Mouse (Mus musculus) C2C12 (cell line): Measurements from ENCODE around the gene Ano1. TPM values are rescaled to one million over a fixed set of nuclear protein-coding genes. Genes with fewer than 3 reads are reported as not detected.
A peak's percentile ranks its signal among the peaks of the same experiment; 100 is the strongest.

Experiments used
- H3K27me3 ChIP-seq: one replicate; pipeline ENCODE4 v1.6.1; 2011; ENCODE audit not compliant: control insufficient read depth, insufficient read depth, insufficient read length
- H3K36me3 ChIP-seq: one replicate; pipeline ENCODE4 v1.6.1; 2011; ENCODE audit not compliant: control insufficient read depth, insufficient read depth
- H3K4me3 ChIP-seq: one replicate; pipeline ENCODE4 v1.5.1; 2011; ENCODE audit warnings: mild to moderate bottlenecking, control low read depth; ENCODE audit not compliant: poor library complexity, insufficient read depth, severe bottlenecking
- H3K79me2 ChIP-seq: one replicate; pipeline ENCODE4 v1.6.1; 2011; ENCODE audit not compliant: control insufficient read depth, insufficient read depth
- H3K79me3 ChIP-seq: one replicate; pipeline ENCODE4 v1.6.1; 2011; ENCODE audit warnings: low read depth, control low read depth
- H3ac ChIP-seq: one replicate; pipeline ENCODE3; 2011; ENCODE audit warnings: low read depth; ENCODE audit not compliant: control insufficient read depth, insufficient read length
- CEBPB ChIP-seq: IDR thresholded peaks from one replicate; pipeline ENCODE4 v1.6.1; 2011; ENCODE audit warnings: low read depth, mild to moderate bottlenecking, control low read depth, moderate library complexity
- CTCF ChIP-seq: IDR thresholded peaks from one replicate; pipeline ENCODE4 v1.5.1; 2011; ENCODE audit not compliant: control insufficient read depth, insufficient read depth, insufficient read length
- FOSL1 ChIP-seq: IDR thresholded peaks from one replicate; pipeline ENCODE4 v1.8.0; 2011; ENCODE audit warnings: mild to moderate bottlenecking, low read length; ENCODE audit not compliant: poor library complexity, insufficient read depth, severe bottlenecking
- MAX ChIP-seq: IDR thresholded peaks from one replicate; pipeline ENCODE4 v1.6.1; 2011; ENCODE audit warnings: mild to moderate bottlenecking, control low read depth
- MYOD1 ChIP-seq: IDR thresholded peaks from one replicate; pipeline ENCODE4 v1.6.1; 2011; ENCODE audit warnings: low read depth; ENCODE audit not compliant: control insufficient read depth, insufficient read length
- MYOG ChIP-seq: IDR thresholded peaks from one replicate; pipeline ENCODE4 v1.6.1; 2011; ENCODE audit not compliant: control insufficient read depth, insufficient read length; ENCODE audit errors: extremely low read depth
- USF1 ChIP-seq: IDR thresholded peaks from one replicate; pipeline ENCODE4 v1.6.1; 2011; ENCODE audit warnings: low read depth, mild to moderate bottlenecking, control low read depth, moderate library complexity
- polyA plus RNA-seq: library from polyadenylated mRNA; unstranded; fragments of >200 nt; fragmentation: generic; extraction: Trizol; gene quantifications from one replicate; pipeline ENCODE4 v1.2.1, GENCODE M21; 2012; ENCODE audit warnings: missing spikeins

The Ano1 gene
- polyA plus RNA-seq, 1 experiment, result 2.7 TPM

DNA sequence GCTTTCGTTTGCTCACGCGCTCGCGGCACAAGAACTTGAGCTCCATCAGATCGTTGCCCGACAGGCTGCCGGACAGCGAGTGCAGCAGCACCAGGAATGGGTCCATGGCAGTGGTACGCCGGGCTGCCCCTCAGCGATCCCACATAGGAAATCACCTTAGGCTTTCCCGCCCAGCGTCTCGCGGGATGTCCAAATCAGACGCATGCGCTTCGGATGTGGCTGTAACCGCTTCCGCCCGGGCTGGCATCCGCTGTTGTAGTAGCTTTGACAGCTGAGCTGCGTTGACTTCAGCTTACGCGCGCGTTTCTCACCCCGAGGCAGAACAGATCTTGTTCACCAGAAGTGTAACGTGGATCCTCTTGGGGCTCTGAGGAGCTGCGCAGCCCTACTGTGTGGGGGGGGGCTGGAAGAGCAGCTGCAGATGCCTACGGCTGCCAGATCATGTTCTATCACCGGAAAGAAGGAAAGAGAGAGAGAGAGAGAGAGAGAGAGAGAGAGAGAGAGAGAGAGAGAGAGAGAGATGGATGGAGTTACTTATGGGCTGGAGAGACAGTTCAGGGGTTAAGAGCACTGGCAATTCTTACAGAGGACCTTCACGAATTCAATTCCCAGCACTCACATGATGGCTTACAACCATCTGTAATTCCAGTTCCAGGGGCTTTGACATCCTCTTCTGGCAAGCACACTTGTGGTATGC, 169.3 kb downstream of the Ano1 start, which contains the start of gene Fadd:
TSS of gene Fadd (minus strand) at position 180 of the 697 bp plus-strand sequence.
- TF ChIP-seq MAX (peak; percentile 65), MYOG (no peak)
- H3K27me3 ChIP-seq, result no peaks in the 10 kb centered on the region
- peaks cover 15% of the 10 kb centered on the region for H3K36me3 ChIP-seq
- H3K4me3 ChIP-seq, result peak within 1 kb of the TSS; percentile 59
- peaks cover 14% of the 10 kb centered on the region for H3K79me2 ChIP-seq
- peaks cover 8% of the 10 kb centered on the region for H3K79me3 ChIP-seq
- peak within 1 kb of the TSS; percentile 85 for H3ac ChIP-seq

DNA sequence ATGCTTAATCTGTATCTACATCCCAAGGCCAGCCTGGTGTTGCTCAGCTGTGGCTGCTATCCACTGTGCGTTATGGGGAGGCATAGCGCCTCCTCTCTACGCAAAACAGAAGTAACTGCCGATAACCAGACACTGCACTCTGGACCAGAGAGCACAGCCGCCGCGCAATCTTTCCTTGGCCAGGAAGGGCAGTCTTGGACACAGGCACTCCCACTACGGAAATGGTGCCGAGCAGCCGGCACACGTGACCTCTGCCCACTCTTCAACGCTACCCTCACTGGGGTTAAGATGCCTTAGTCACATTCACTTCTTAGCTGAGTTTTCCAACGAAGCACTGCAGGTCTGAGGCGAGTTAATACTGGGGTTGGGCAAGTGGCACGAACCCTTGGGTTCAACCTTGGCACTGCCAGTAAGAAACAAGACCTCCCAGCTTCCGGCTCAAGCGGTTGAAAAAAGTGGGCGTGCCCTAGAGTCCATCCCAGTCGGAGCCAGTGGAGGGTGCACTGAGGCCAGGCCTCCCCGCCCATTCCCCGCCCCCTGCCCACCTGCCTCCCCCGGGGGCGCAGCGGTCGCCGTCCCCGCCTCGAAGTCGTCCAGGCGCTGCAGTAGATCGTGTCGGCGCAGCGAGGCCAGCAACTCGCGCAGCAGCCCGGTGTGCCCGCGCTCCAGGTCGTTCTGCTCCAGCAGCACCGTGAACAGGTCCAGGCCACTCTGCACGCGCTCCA, 170.1 kb downstream of the Ano1 start:
- Histone ChIP-seq H3K27me3 (no peaks in the 10 kb centered on the region), H3K79me2 (peaks cover 14% of the 10 kb centered on the region), H3ac (peak overlapping the region; percentile 85), H3K79me3 (peaks cover 8% of the 10 kb centered on the region), H3K36me3 (peaks cover 15% of the 10 kb centered on the region), H3K4me3 (peak overlapping the region; percentile 59)
- TF ChIP-seq FOSL1 (no peak), MYOD1 (no peak), CTCF (peak; percentile 72), MYOG (no peak), CEBPB (no peak), MAX (no peak), USF1 (peak; percentile 98)

DNA sequence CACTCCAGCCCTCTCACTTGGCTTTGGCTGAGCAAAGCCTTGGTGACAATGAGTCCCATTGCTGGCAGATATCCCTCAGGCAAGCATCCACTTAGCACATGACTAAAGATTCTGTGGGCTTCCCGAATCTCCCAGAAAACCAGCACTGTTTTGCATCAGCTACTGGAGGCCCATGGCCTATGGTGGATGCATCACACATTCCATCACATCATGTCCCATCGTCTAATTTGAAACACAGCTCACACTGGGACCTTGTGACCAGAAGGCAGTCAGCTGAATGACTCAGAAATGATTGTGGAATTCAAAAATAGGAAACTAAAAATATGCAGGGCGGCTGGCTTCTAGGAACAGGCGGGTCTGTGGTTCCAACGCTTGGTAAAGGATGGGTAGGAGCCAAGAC, 173.9 kb downstream of the Ano1 start:
- H3K79me2 ChIP-seq, result peaks cover 14% of the 10 kb centered on the region
- H3ac ChIP-seq, result no peak overlapping the region
- H3K36me3 ChIP-seq, result peaks cover 15% of the 10 kb centered on the region
- H3K4me3 ChIP-seq, result no peak overlapping the region
- no peak for TF ChIP-seq FOSL1
- no peak for TF ChIP-seq MYOD1
- no peak for TF ChIP-seq CTCF
- peak; percentile 47 for TF ChIP-seq USF1
- TF ChIP-seq MAX, result peak; percentile 42
- peaks cover 8% of the 10 kb centered on the region for H3K79me3 ChIP-seq
- H3K27me3 ChIP-seq, result no peaks in the 10 kb centered on the region

DNA sequence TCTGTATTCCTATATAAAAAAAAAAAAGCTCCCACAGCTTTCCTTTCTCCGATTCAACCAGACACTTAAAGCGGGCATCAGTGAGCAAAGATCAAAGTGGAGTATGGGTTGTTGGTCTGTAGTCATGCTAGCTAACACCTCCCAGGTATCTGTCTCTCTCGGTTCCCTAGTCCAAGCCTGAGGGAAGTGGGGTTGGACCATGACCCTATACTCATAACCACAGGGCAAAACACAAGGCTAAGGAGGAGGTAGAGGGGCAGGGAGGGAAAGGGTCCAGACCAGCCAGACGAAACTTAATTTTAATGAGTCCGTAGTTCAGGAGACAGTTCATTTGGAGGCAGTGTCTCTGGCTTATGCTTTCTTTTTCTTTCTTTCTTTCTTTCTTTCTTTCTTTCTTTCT, 179.5 kb downstream of the Ano1 start:
- Histone ChIP-seq H3ac (no peak overlapping the region), H3K36me3 (no peaks in the 10 kb centered on the region), H3K4me3 (no peak overlapping the region), H3K79me3 (no peaks in the 10 kb centered on the region), H3K27me3 (no peaks in the 10 kb centered on the region), H3K79me2 (no peaks in the 10 kb centered on the region)
- no peak for TF ChIP-seq FOSL1

DNA sequence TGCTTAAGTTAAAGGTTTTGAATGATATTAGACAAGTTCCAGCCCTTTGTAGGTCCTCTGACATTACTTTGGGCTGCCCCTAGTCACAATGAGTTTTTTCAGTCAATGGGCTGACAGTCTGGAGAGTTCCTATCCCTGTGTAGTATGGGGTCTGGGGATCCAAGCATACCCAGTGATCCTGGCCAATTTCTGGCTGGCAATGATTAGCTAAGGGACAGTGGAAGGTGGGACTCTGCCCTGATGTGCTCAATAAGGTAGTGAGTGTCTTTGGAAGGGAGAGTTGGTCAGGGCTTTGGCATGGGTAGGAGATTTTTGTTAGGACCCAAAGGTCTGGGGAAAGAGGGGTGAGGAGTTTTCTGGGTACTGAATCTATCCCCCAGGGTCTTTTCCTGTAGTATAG, 180.2 kb downstream of the Ano1 start:
- no peak for TF ChIP-seq CEBPB
- TF ChIP-seq USF1, result no peak
- TF ChIP-seq CTCF, result no peak
- TF ChIP-seq MAX, result no peak
- no peak for TF ChIP-seq MYOD1
- Histone ChIP-seq H3K27me3 (no peaks in the 10 kb centered on the region), H3K36me3 (no peaks in the 10 kb centered on the region), H3K4me3 (no peak overlapping the region), H3K79me2 (no peaks in the 10 kb centered on the region), H3K79me3 (no peaks in the 10 kb centered on the region), H3ac (no peak overlapping the region)

DNA sequence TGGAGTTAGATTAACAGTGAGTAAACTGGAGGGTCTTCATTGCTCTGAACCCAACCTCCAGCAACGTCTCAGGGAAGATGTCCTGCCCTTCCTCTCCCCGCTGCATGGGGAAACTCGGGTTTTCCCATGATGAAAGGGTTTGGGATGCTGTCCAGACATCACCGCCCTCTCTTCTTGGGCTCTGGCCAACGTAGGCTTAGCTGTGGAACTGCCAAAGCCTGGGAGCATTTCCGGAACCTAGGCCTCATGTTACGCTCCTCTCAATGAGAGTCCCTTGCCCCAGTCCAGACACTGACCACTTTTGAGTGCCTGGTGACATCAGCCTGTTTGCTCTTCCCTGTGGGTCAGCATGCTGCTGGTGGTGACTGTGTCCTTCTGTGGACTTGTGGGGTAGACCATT, 182.3 kb downstream of the Ano1 start:
- H3K27me3 ChIP-seq, result no peaks in the 10 kb centered on the region
- H3K79me3 ChIP-seq, result no peaks in the 10 kb centered on the region
- no peaks in the 10 kb centered on the region for H3K79me2 ChIP-seq
- H3K36me3 ChIP-seq, result no peaks in the 10 kb centered on the region
- H3ac ChIP-seq, result no peak overlapping the region
- no peak overlapping the region for H3K4me3 ChIP-seq
- TF ChIP-seq MYOD1 (no peak), USF1 (no peak), FOSL1 (no peak), MYOG (no peak), MAX (no peak), CEBPB (no peak), CTCF (no peak)
